Mouse (Mus musculus): ENCODE measurements at regions not wholly inside any gene's neighbourhood (a gene's known extent, or its start where the extent isn't known, plus 50 kb on each side); places are given as distances from the start of the nearest gene placed in this dataset.

DNA sequence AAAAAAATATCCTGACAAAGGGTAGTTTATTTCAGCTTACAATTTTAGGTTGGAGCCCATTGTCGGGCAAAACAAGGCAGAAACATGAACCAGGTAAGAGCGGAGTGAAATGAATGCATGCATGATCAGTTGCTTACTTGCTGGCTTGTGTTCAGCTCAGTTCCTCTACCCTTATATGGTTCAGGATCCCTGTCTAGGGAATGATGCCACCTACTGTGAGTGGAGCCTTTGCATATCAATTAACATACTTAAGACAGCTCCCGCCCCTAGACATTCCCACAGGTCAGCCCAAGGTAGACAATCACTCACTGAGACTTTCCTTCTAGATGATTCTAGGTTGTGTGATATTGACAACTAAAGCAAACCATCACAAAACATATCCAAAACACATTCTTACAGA, 50.2 kb upstream of the Nckap5 start:
- TF ChIP-seq CTCF (IDR thresholded peaks at IDR 0.05; ENCODE audit: extremely low read depth, insufficient read length, insufficient replicate concordance, low read depth, low read length) (no peak), POLR2A (IDR thresholded peaks at IDR 0.05; ENCODE audit: low read depth, low read length) (no peak)

Data from small intestine, adult 2 months (tissue).